Mouse (Mus musculus): ENCODE measurements around the gene Gm4952.

DNA sequence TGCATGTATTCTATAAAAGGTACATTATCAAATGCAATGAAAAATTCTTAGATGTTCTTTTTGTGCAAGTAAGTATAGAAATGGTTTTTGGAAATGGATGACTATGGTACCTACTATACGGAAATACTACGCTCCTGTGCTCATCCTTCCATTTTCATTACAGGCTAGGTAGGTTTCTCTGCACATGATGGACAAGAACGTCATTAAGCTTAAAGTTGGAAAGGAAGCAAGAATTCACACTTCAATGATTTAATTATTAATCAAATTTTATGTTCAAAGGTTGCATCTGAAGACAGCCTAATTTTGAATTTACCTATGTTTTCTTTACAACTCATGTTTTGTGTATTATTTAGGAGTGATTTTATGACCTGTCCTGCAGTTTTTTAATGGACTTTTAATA, 34.5 kb downstream of the Gm4952 start:
- TF ChIP-seq POLR2A (IDR thresholded peaks at IDR 0.05; ENCODE audit: insufficient read depth, low read length) (no peak), CTCF (IDR thresholded peaks at IDR 0.05; ENCODE audit: low read depth, low read length) (no peak)
